Mouse (Mus musculus) megakaryocyte-erythroid progenitor cell, adult 5-6 weeks (primary cell): ENCODE results near the gene Plxna4. TPM values are rescaled to one million over a fixed set of nuclear protein-coding genes. Genes with fewer than 3 reads are reported as not detected.

Experiments
- ATAC-seq: replicated peaks from 2 replicates; pipeline ENCODE4 v1.8.0; 2016; ENCODE audit warnings: mild to moderate bottlenecking, inconsistent platforms; ENCODE audit not compliant: severe bottlenecking, poor library complexity, low FRiP score, low TSS enrichment
- total RNA-seq, 2 experiments: library from RNA; stranded (forward) in 1 of 2; stranded (reverse) in 1 of 2; fragments of 200-1000, 215-1000 nt in 1 of 2; fragments of >200 nt in 1 of 2; fragmentation: Nextera tagmentation in 1 of 2; gene quantifications; 2 replicates each; pipeline ENCODE4 v1.2.3; 2014 to 2017

Gene Plxna4
- total RNA-seq, 2 experiments from 2014 or later, result 0.05 TPM; not detected in 1

DNA sequence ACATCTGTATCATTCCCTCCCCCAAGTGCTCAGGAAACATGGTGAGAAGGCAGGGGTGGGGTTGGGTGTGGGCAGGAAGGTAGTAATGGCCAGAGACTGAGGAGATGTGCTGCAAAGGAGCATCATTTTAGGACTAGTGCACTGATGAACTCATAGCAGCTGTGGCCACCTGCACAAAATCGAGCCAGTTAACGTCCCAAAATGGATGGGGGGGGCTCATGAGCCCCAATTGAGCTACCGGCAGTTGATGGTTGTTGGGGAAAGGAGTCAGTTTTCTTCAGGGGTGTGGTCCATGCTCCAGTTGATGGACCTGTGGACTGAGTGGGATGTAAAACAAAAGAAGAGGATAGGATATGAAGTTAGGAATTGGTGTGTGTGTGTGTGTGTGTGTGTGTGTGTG lies 448.5 kb downstream of the Plxna4 start:
- no peak for ATAC-seq

DNA sequence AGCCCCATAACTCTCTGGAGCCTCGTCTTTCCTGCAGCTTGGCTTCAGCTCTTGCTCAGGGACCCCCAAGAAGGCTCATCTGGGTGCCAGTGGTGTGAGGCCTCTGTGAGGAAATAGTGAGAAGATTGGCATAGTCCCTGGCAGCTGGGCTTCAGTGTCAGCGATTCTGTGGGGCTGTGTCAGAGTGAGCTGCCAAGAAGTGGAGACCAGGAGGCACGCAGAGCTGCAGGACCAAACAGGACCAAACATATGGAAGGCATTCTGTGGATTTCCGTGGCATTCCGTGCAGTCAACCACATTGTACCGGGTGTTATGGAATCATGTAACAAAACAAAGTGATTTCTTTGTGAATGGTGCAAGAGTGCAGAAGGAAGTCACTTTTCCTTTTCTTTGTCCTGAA lies 461.1 kb downstream of the Plxna4 start:
- no peak for ATAC-seq

DNA sequence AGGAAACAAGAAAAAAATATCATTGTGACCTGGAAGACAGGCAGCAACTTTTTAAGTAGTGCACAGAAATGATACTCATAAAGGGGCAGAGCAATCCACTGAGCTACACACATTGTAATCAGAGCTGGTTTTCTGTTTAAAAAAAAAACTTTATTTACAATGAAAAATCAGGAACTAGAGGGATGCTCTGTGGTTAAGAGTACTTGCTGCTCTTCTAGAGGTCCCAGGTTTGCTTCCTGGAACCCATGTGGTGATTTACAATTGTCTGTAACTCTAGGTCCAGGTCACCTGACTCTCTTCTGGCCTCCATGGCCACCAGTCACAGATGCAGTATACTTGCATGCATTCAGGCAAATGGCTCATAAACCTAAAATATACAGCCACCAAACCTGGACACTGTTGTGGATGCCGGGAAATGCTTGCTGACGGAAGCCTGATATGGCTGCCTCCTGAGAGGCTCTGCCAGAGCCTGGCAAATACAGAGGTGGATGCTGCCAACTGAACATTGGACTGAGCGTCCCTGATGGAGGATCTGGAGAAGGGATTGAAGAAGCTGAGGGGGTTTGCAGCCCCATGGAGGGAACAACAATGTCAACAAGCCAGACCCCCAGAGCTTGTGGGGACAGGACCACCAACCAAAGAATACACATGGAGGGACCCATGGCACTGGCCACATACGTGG lies 465.3 kb downstream of the Plxna4 start:
- no peak for ATAC-seq

DNA sequence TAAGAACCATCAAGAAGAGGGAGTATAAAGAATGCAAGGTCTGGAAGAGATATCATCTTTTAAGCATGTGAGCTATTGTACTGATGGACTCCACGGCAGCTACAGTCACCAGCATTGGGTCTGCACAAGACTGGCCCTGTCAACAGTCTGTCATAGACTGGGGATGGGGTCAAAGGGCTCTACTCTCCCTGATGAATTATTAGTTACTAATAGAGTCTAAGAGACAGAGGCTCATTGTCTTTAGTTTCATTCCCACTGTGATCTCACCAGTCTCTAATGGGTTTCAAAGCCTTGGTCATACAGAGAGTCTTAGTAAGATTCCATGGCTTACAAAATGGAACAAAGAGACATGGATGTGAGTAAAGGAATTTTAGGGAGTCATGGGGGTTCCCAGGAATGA lies 467.1 kb downstream of the Plxna4 start:
- no peak for ATAC-seq

DNA sequence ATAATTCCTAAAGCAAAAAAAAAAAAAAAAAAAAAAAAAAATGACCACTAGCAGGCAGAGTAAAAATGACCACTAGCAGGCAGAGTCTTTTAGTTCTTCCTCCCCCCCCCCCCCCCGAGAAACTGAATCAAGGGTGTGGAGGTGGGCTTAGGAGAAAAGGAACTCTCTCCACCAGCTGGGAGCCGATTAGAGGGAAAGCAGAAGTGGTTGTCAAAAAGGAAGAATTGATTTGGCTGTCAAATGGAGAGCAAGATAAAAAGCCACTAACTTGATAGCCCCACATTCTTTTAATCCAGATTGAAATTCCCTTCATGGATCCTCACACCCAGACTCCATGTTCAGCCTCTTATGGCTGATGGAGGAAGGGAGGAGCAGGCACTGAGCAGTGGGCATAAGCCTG lies 478.8 kb downstream of the Plxna4 start:
- no peak for ATAC-seq

DNA sequence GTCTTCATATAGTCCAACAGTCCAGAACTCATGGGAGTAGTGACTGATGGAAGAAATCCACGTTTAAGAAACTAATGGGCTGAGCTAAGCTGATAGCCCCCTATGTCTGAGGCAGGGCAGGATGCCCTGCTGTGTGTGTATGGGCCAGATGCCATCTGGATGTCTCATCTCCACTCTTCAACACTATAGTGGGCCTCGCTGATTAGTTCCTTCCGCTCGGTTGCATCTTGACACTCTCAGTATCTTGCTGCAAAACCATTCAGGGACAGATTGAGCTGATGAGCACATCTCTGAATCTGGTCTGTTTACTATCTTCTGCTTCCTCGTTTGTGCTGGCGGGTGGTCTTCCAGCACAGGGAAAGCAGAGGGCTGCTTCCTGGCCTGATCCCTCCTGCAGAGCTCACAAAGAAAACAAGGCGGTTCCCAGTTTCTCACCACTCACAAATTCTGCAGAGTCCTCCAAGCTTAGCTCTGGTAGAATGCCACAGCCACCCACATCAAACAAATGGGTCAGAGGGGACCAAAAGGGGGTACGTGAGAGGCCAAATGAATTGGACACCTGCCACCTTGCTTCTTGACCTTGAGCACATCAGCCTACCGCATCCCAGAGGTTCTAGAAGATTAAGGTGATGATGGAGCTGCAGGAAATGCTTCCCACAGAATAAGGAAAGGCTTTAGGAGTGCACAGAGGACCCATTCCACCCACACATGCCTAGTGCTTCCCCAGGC lies 482.3 kb downstream of the Plxna4 start:
- no peak for ATAC-seq
